Mouse (Mus musculus): ENCODE data around the gene Zhx3. TPM values are rescaled to one million over a fixed set of nuclear protein-coding genes. Genes with fewer than 3 reads are reported as not detected.

Zhx3 gene
- polyA plus RNA-seq, 1 experiment: 26.2 TPM

DNA sequence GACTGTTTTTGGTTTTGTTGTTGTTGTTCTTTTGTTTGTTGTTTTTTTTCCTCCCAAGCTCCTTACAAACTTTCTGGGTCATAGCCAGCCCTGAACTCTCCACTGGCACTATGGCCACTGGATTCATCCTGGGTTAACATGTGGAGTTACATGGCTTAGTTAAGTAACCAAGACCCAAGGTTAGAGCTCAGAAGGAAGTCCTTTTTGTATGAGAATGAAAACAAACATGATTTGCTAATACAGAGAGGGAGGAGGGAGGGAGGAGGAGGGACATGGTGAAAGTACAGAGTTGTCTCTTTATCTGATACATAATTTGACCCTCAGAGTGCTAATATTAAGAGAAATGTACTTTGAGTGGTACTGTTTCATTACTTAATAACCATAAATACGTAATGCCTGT, 74.6 kb downstream of the Zhx3 start:
- 94% methylated on average over 1 of the region's 1 CpGs for WGBS
- TF ChIP-seq POLR2A (IDR thresholded peaks at IDR 0.05; ENCODE audit: borderline replicate concordance, insufficient read depth, low read length): no peak
- no peak for TF ChIP-seq CTCF (IDR thresholded peaks at IDR 0.05; ENCODE audit: borderline replicate concordance, insufficient read depth, low read depth, low read length)
- H3K27ac ChIP-seq (ENCODE audit: insufficient read depth, low read length): peak overlapping the region; percentile 64; the same call in 1 of the 2 replicates

GRCm38 (mm10) chr2:160796973-160797372, 75.8 kb downstream of the Zhx3 start:
- Histone ChIP-seq H3K27me3 (ENCODE audit: control insufficient read depth, insufficient read depth, low read length) (no peaks in the 10 kb centered on the region; the same call in 1 of the 2 replicates), H3K27ac (ENCODE audit: insufficient read depth, low read length) (0 out of 2 replicates have a peak overlapping the region, but pooled peaks have one; percentile 25), H3K4me1 (ENCODE audit: control insufficient read depth, insufficient read depth, low read length) (peaks cover 11% of the 10 kb centered on the region), H3K4me3 (replicated peaks; ENCODE audit: insufficient read depth, low read depth, low read length) (no peak overlapping the region)
- no peak for TF ChIP-seq POLR2A (IDR thresholded peaks at IDR 0.05; ENCODE audit: borderline replicate concordance, insufficient read depth, low read length)
- no peak for TF ChIP-seq CTCF (IDR thresholded peaks at IDR 0.05; ENCODE audit: borderline replicate concordance, insufficient read depth, low read depth, low read length)
- peak; percentile 73 to 85 for DNase-seq
- WGBS: 2% methylated on average over 2 of the region's 2 CpGs

More for the DNA sequence above, 74.6 kb downstream of the Zhx3 start:
- Histone ChIP-seq H3K4me3 (replicated peaks; ENCODE audit: insufficient read depth, low read depth, low read length) (no peak overlapping the region), H3K4me1 (ENCODE audit: control insufficient read depth, insufficient read depth, low read length) (peaks cover 9% of the 10 kb centered on the region), H3K27me3 (ENCODE audit: control insufficient read depth, insufficient read depth, low read length) (no peaks in the 10 kb centered on the region)
- no peak for DNase-seq

GRCm38 (mm10) chr2:160793117-160793516, 79.7 kb downstream of the Zhx3 start:
- DNase-seq: no peak
- Histone ChIP-seq H3K4me3 (replicated peaks; ENCODE audit: insufficient read depth, low read depth, low read length) (no peak overlapping the region), H3K4me1 (ENCODE audit: control insufficient read depth, insufficient read depth, low read length) (peaks cover 9% of the 10 kb centered on the region), H3K27ac (ENCODE audit: insufficient read depth, low read length) (no peak overlapping the region), H3K27me3 (ENCODE audit: control insufficient read depth, insufficient read depth, low read length) (no peaks in the 10 kb centered on the region; the same call in 1 of the 2 replicates)
- 80% methylated on average over 2 of the region's 2 CpGs for WGBS
- no peak; the same call in 1 of the 2 replicates for TF ChIP-seq CTCF (IDR thresholded peaks at IDR 0.05; ENCODE audit: borderline replicate concordance, insufficient read depth, low read depth, low read length)
- TF ChIP-seq POLR2A (IDR thresholded peaks at IDR 0.05; ENCODE audit: borderline replicate concordance, insufficient read depth, low read length): no peak

- no peak for DNase-seq
- Histone ChIP-seq H3K27me3 (ENCODE audit: control insufficient read depth, insufficient read depth, low read length) (no peaks in the 10 kb centered on the region; the same call in 1 of the 2 replicates), H3K27ac (ENCODE audit: insufficient read depth, low read length) (no peak overlapping the region), H3K4me1 (ENCODE audit: control insufficient read depth, insufficient read depth, low read length) (peaks cover 2% of the 10 kb centered on the region; the same call in 1 of the 2 replicates), H3K4me3 (replicated peaks; ENCODE audit: insufficient read depth, low read depth, low read length) (no peak overlapping the region)
- TF ChIP-seq CTCF (IDR thresholded peaks at IDR 0.05; ENCODE audit: borderline replicate concordance, insufficient read depth, low read depth, low read length) (no peak), POLR2A (IDR thresholded peaks at IDR 0.05; ENCODE audit: borderline replicate concordance, insufficient read depth, low read length) (no peak)
These were observed 83.1 kb downstream of the Zhx3 start for GRCm38 (mm10) chr2:160789741-160790140.

- H3K27ac ChIP-seq (ENCODE audit: insufficient read depth, low read length): no peak overlapping the region
- WGBS: 96% methylated on average over 1 of the region's 1 CpGs
- TF ChIP-seq POLR2A (IDR thresholded peaks at IDR 0.05; ENCODE audit: borderline replicate concordance, insufficient read depth, low read length): no peak
- no peak for TF ChIP-seq CTCF (IDR thresholded peaks at IDR 0.05; ENCODE audit: borderline replicate concordance, insufficient read depth, low read depth, low read length)
- H3K4me3 ChIP-seq (replicated peaks; ENCODE audit: insufficient read depth, low read depth, low read length): no peak overlapping the region
- H3K4me1 ChIP-seq (ENCODE audit: control insufficient read depth, insufficient read depth, low read length): peaks cover 2% of the 10 kb centered on the region; the same call in 1 of the 2 replicates
- no peak for DNase-seq
- H3K27me3 ChIP-seq (ENCODE audit: control insufficient read depth, insufficient read depth, low read length): no peaks in the 10 kb centered on the region; the same call in 1 of the 2 replicates
These were observed 83.8 kb downstream of the Zhx3 start for GRCm38 (mm10) chr2:160789046-160789445.

- TF ChIP-seq POLR2A (IDR thresholded peaks at IDR 0.05; ENCODE audit: borderline replicate concordance, insufficient read depth, low read length) (no peak), CTCF (IDR thresholded peaks at IDR 0.05; ENCODE audit: borderline replicate concordance, insufficient read depth, low read depth, low read length) (no peak)
- H3K4me3 ChIP-seq (replicated peaks; ENCODE audit: insufficient read depth, low read depth, low read length): no peak overlapping the region
- H3K27ac ChIP-seq (ENCODE audit: insufficient read depth, low read length): peak overlapping the region; percentile 55; the same call in 1 of the 2 replicates
- H3K4me1 ChIP-seq (ENCODE audit: control insufficient read depth, insufficient read depth, low read length): peaks cover 3% of the 10 kb centered on the region
- no peaks in the 10 kb centered on the region for H3K27me3 ChIP-seq (ENCODE audit: control insufficient read depth, insufficient read depth, low read length)
- WGBS: 52% methylated on average over 1 of the region's 1 CpGs
- DNase-seq: no peak
These were observed 86.5 kb downstream of the Zhx3 start for GRCm38 (mm10) chr2:160786333-160786732.

- WGBS: 34% methylated on average over 2 of the region's 2 CpGs
- peak; percentile 52 to 66 for DNase-seq
- Histone ChIP-seq H3K27me3 (ENCODE audit: control insufficient read depth, insufficient read depth, low read length) (no peaks in the 10 kb centered on the region; the same call in 1 of the 2 replicates), H3K4me1 (ENCODE audit: control insufficient read depth, insufficient read depth, low read length) (peaks cover 20% of the 10 kb centered on the region), H3K4me3 (replicated peaks; ENCODE audit: insufficient read depth, low read depth, low read length) (no peak overlapping the region), H3K27ac (ENCODE audit: insufficient read depth, low read length) (no peak overlapping the region)
- no peak for TF ChIP-seq POLR2A (IDR thresholded peaks at IDR 0.05; ENCODE audit: borderline replicate concordance, insufficient read depth, low read length)
- no peak for TF ChIP-seq CTCF (IDR thresholded peaks at IDR 0.05; ENCODE audit: borderline replicate concordance, insufficient read depth, low read depth, low read length)
These were observed 92.0 kb downstream of the Zhx3 start for GRCm38 (mm10) chr2:160780834-160781219.

DNA sequence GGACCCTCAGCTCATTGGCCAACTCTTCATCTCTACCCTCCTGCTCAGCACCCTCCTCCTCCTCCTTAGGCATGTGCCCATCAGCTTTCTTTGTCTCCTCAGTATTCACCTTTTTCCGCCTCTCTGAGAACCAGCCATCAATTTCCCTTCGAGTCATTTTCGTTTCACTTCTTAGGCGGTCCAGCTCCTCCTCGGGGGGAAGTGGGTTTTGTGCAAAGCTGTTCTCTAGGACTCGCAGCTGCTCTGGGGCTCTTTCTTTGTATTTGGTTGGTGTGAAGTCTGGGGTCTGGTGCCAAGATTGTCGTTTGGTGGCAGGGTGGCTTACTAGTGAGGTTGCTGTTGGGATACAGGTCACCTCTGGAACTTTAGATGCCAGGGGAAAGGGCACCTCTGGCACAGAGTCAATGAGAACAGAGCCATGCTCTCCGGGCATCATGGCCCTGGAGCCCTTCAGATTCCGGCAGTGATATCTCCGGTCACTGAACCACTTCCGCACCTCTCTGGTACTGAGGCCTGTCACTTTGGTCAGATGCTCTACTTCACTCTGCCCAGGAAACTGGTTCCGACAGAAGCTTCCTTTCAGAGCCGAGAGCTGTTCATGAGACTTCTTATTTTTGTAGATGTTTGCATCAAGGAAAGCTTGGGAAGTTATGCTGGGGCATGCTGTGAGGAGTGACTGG, 92.5 kb downstream of the Zhx3 start:
- no peak for DNase-seq
- H3K27me3 ChIP-seq (ENCODE audit: control insufficient read depth, insufficient read depth, low read length): no peaks in the 10 kb centered on the region; the same call in 1 of the 2 replicates
- TF ChIP-seq CTCF (IDR thresholded peaks at IDR 0.05; ENCODE audit: borderline replicate concordance, insufficient read depth, low read depth, low read length) (no peak), POLR2A (IDR thresholded peaks at IDR 0.05; ENCODE audit: borderline replicate concordance, insufficient read depth, low read length) (no peak)
- peaks cover 20% of the 10 kb centered on the region for H3K4me1 ChIP-seq (ENCODE audit: control insufficient read depth, insufficient read depth, low read length)
- 79% methylated on average over 13 of the region's 13 CpGs for WGBS
- H3K4me3 ChIP-seq (replicated peaks; ENCODE audit: insufficient read depth, low read depth, low read length): no peak overlapping the region
- no peak overlapping the region for H3K27ac ChIP-seq (ENCODE audit: insufficient read depth, low read length)
